Mouse (Mus musculus) embryonic fibroblast, embryonic 13.5 days (primary cell): Measurements from ENCODE around the gene Gm13697.

Experiments used
- CTCF ChIP-seq: IDR thresholded peaks from 2 replicates; pipeline ENCODE4 v1.5.1; 2011; ENCODE audit warnings: mild to moderate bottlenecking, control low read depth, low read length, moderate library complexity, borderline replicate concordance; ENCODE audit not compliant: insufficient read depth
- POLR2A ChIP-seq: IDR thresholded peaks from 2 replicates; pipeline ENCODE4 v1.6.1; 2011; ENCODE audit warnings: low read depth, mild to moderate bottlenecking, control low read depth, low read length, moderate library complexity

GRCm38 (mm10) chr2:84021930-84022329 lies 37.4 kb downstream of the Gm13697 start:
- TF ChIP-seq POLR2A (no peak), CTCF (no peak)
